Mouse (Mus musculus) megakaryocyte, embryonic 14.5 days (primary cell): Measurements from ENCODE around the gene Vezt.

Source experiments
- FLI1 ChIP-seq: IDR thresholded peaks from 2 replicates; pipeline ENCODE4 v1.6.1; 2012; ENCODE audit warnings: low read length, inconsistent platforms, mixed read lengths
- GATA1 ChIP-seq: IDR thresholded peaks from 3 replicates; pipeline ENCODE4 v1.6.1; 2012; ENCODE audit warnings: mixed read lengths, low read length, inconsistent platforms, borderline replicate concordance

- no peak for TF ChIP-seq GATA1
- TF ChIP-seq FLI1: no peak
Observed at GRCm38 (mm10) chr10:94056487-94056886, 20.9 kb upstream of the Vezt start.
